Mouse (Mus musculus) limb, embryonic 10.5 days (tissue): Measurements from ENCODE around the gene Insm1. TPM values are rescaled to one million over a fixed set of nuclear protein-coding genes. Genes with fewer than 3 reads are reported as not detected.

ENCODE experiments used
- DNase-seq: peaks from one replicate; pipeline ENCODE4 v3.0.0-alpha.2; 2017; ENCODE audit warnings: low spot score
- H3K27ac ChIP-seq: fragments of 300-500 bp; sonication (generic); 2 replicates; pipeline ENCODE4 v1.5.1; 2016; ENCODE audit warnings: mild to moderate bottlenecking
- H3K27me3 ChIP-seq: fragments of 300-500 bp; sonication (generic); 2 replicates; pipeline ENCODE4 v1.6.1; 2016; ENCODE audit warnings: low read depth, mild to moderate bottlenecking; ENCODE audit not compliant: poor library complexity, severe bottlenecking
- H3K36me3 ChIP-seq: fragments of 300-500 bp; sonication (generic); 2 replicates; pipeline ENCODE4 v1.6.1; 2016; ENCODE audit warnings: mild to moderate bottlenecking, moderate library complexity
- H3K4me1 ChIP-seq: fragments of 300-500 bp; sonication (generic); 2 replicates; pipeline ENCODE4 v1.6.1; 2016
- H3K4me3 ChIP-seq: fragments of 300-500 bp; sonication (generic); 2 replicates; pipeline ENCODE4 v1.5.1; 2016; ENCODE audit warnings: mild to moderate bottlenecking, moderate library complexity
- H3K9me3 ChIP-seq: fragments of 300-500 bp; sonication (generic); replicated peaks from 2 replicates; pipeline ENCODE4 v1.6.1; 2016; ENCODE audit warnings: mild to moderate bottlenecking
- WGBS: fragments of 180-500 bp; shearing (Covaris S2); methylation state at CpG from one replicate; pipeline ENCODE4 v1.1.7; 2016; 5-methylcytosine and 5-hydroxymethylcytosine counted together
- polyA plus RNA-seq: library from polyadenylated mRNA; unstranded; fragments of >200 nt; fragmentation: Nextera tagmentation; extraction: Ambion mirVana; gene quantifications from 2 replicates; pipeline ENCODE4 v1.2.1, GENCODE M21; 2016

The Insm1 gene
- polyA plus RNA-seq, 1 experiment from 2014 or later: not detected

DNA sequence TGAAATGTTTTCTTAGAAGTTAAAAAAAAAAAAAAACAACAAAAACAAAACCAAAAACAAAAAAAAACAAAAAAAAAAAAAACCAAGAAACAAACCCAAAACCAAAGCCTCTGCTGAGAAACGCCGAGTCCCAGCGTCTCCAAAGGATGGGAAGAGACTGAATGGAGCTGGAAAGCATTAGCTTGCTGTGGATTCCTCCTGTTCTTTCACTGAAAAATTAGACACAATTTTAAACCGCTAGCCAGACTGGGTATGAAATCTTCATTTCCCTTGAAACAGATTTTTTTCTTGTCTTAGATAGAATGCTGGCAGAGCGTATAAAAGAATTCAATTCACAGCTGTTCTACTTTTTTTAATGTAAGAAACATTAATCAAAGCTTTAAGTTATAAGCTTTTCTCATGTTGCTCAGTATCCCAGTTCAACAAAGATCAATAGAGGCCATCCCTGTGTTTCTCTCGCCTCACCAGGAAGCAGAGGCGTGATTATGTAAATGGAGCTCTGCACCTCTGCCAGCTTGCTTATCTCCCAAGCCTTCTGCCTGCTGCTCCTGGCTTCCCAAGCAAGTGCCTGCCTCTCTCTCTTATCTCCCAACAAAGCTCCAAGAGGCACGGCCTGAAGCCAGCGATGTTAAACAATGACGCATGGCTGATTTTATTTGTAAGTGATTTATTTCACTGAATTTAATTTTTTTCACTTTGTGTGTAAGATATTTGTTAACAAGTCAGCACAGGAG is 37.2 kb downstream of the Insm1 start:
- H3K4me1 ChIP-seq: peaks cover 17% of the 10 kb centered on the region
- DNase-seq: no peak
- WGBS: 32% methylated on average over 10 of the region's 10 CpGs
- no peak overlapping the region for H3K4me3 ChIP-seq
- H3K9me3 ChIP-seq: no peaks in the 10 kb centered on the region
- 0 out of 2 replicates have a peak, but pooled peaks cover 2% of the 10 kb centered on the region for H3K27me3 ChIP-seq
- H3K27ac ChIP-seq: no peak overlapping the region
- H3K36me3 ChIP-seq: no peaks in the 10 kb centered on the region

DNA sequence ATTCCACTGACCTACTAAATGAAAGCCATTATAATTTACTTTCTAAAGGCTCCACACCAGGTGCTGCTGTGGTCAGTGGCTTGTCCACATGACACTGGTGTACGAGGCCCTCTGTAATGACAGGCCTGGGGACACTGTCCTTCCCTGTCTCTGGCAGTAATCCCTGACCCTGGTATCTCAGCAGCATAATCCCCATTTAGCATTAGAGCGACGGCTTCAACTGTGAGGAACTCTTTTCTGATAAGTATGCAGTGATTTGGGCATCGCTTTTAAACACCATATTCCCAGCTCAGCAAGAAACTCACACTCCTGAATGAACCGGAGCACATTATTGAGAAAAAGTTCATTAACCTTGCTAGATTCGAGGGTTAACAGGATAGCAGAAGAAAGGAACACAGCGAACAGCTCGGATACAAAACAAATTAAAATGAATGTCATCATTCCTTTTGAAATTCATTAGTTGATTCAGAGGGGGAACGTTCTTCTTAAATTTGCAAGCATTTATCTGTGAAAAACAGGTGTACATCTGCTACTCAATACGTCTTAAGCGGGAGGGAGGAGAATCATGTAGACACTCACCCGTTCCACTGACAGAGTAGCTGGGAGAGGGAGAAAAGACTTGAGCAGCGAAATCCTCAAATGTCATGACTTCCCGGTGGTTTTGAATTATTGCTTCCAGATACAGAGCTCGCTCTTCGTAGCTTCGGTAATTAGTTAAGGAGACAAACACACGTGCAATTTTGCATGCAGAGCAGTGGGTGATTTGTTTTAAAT is 38.3 kb downstream of the Insm1 start:
- 44% methylated on average over 18 of the region's 18 CpGs for WGBS
- peaks cover 17% of the 10 kb centered on the region for H3K4me1 ChIP-seq
- DNase-seq: no peak
- H3K4me3 ChIP-seq: no peak overlapping the region
- no peaks in the 10 kb centered on the region for H3K9me3 ChIP-seq
- no peaks in the 10 kb centered on the region for H3K36me3 ChIP-seq
- H3K27me3 ChIP-seq: 0 out of 2 replicates have a peak, but pooled peaks cover 4% of the 10 kb centered on the region
- H3K27ac ChIP-seq: no peak overlapping the region

DNA sequence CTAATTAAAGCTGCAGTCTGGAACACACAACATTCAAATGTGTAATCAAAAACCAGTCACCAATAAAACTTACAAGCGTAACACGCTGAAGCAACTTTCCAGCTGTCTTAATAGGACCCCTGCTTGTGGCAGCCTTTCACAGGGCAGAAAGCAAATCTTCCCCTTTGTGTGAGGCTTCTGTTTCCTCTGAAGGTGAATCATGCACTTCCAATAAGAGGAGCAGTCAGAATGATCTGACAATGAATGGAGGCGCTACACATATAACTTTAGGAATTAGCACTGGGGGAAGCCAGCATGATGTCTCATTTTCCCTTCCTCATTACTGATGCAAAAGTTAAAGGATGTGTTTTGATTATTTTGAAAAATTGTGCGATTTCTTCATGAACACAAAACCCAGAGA is 39.4 kb downstream of the Insm1 start:
- no peaks in the 10 kb centered on the region for H3K36me3 ChIP-seq
- H3K4me1 ChIP-seq: peaks cover 17% of the 10 kb centered on the region
- H3K4me3 ChIP-seq: no peak overlapping the region
- WGBS: 86% methylated on average over 4 of the region's 4 CpGs
- DNase-seq: no peak
- H3K27me3 ChIP-seq: 0 out of 2 replicates have a peak, but pooled peaks cover 4% of the 10 kb centered on the region
- H3K27ac ChIP-seq: no peak overlapping the region
- no peaks in the 10 kb centered on the region for H3K9me3 ChIP-seq

DNA sequence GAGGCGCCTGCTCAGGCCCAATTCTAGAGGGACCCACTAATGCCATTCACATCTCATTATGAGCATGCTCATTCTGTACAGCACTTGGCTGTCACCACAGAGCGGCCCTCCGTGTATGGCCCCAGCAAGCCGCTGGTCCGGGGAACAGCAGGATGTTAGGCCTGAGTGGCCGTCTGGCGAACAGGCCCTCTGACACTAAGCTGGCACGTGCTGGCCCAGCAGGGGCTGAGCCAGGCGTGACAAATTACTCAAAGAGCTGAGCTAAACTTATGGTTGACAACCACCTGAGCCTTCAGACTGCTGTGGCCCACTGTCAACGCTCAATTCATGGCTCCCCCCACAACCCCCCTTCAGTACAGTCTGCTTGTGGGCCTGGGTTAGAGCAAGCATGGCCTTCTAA is 40.5 kb downstream of the Insm1 start:
- Histone ChIP-seq H3K9me3 (no peaks in the 10 kb centered on the region), H3K4me3 (no peak overlapping the region), H3K36me3 (no peaks in the 10 kb centered on the region), H3K4me1 (peaks cover 17% of the 10 kb centered on the region), H3K27ac (no peak overlapping the region), H3K27me3 (0 out of 2 replicates have a peak, but pooled peaks cover 4% of the 10 kb centered on the region)
- peak; percentile 54 for DNase-seq
- 27% methylated on average over 10 of the region's 10 CpGs for WGBS

DNA sequence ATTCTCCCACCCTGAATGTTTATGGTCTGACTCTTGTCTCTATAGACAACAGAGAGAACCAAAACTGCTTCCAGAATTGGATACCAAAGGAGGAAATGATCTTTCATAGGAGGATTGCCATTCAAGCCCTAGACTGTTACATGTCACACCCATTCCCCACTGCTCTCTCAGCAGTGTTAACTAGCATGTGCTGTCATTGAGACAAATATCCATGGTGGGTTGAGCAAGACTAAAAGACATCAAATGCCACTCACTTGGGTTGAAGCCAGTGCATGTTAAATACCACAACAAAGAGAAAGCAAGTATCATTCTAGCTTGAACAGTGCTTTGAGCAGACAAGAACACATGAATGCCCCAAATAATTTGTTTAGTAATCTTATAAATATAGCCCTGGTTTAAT is 41.2 kb downstream of the Insm1 start:
- no peaks in the 10 kb centered on the region for H3K36me3 ChIP-seq
- no peak overlapping the region for H3K4me3 ChIP-seq
- H3K27me3 ChIP-seq: 0 out of 2 replicates have a peak, but pooled peaks cover 4% of the 10 kb centered on the region
- H3K9me3 ChIP-seq: no peaks in the 10 kb centered on the region
- no peak overlapping the region for H3K27ac ChIP-seq
- DNase-seq: no peak
- H3K4me1 ChIP-seq: peaks cover 17% of the 10 kb centered on the region

DNA sequence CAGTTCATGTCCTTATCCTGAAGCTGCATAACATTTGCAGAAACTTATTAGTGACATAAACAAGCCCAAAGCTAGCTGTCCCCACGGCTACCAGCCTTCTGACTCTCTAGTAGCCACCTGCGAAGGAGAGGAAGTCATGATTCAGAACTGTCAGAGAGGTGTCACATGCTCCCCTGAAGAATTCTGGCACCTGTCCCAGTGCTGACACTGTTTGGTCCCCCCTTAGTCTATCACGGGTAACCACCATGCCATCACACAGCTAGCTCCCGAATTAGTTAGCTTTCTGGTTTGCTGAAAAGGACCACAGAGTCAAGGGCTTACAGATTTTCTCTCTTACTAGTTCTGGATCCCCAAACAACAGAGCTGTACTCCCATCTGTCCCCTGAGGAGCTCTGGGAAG is 43.3 kb downstream of the Insm1 start:
- DNase-seq: no peak
- Histone ChIP-seq H3K4me1 (peaks cover 17% of the 10 kb centered on the region), H3K36me3 (no peaks in the 10 kb centered on the region), H3K27me3 (0 out of 2 replicates have a peak, but pooled peaks cover 4% of the 10 kb centered on the region), H3K9me3 (no peaks in the 10 kb centered on the region), H3K4me3 (no peak overlapping the region), H3K27ac (no peak overlapping the region)
- WGBS: 77% methylated on average over 4 of the region's 4 CpGs

DNA sequence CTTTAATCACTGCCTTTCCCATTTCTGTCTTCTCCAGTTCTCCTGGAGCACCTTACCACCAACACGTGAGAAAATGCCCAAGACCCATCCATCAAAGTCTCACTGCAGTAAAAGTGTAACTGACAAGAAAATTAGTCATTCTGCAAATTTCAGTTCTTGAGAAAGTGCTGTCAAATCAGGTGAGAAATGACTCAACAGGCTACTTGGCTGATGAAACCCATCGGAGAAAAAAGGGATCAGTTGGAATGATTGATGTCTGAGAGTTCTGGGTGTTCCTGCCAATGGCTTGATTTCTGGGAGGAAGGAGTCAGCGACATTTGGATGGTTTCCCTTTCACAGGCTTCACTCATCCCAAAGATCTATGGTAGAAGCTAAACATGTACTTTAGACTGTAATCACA is 44.8 kb downstream of the Insm1 start:
- no peak for DNase-seq
- H3K4me1 ChIP-seq: peaks cover 14% of the 10 kb centered on the region
- H3K36me3 ChIP-seq: no peaks in the 10 kb centered on the region
- no peaks in the 10 kb centered on the region for H3K9me3 ChIP-seq
- no peak overlapping the region for H3K4me3 ChIP-seq
- no peak overlapping the region for H3K27ac ChIP-seq
- H3K27me3 ChIP-seq: 0 out of 2 replicates have a peak, but pooled peaks cover 4% of the 10 kb centered on the region
- 61% methylated on average over 3 of the region's 3 CpGs for WGBS
